Mouse (Mus musculus): ENCODE data around the gene Mecom.

DNA sequence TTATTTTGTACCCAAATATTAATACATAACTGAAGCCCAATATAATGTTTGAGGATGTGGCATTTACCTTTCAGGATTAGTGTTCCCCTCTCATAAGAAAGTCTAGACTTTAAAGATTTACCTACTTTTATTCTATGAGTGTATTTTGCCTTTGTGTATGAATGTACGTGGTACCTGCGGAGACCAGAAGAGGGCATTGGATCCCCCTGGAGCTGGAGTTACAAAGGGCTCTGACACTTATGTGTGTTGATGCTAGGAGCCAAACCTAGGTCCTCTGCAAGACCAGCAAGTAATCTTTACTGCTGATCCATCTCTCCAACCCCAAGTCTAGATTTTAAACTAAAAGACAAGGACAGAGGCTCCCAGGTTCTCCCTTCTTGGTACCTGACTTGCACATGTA lies 86.0 kb downstream of the Mecom start:
- TF ChIP-seq NELFE (IDR thresholded peaks at IDR 0.05; ENCODE audit: low read depth, low read length) (no peak), CTCF (conservative IDR thresholded peaks at IDR 0.05 in 1 of 2, IDR thresholded peaks at IDR 0.05 in 1 of 2; ENCODE audit: low read depth in 2 of 2, low read length in 2 of 2) (peak in 1 of 2 experiments; percentile 18; a peak in 1 of 4 replicates), RAD21 (IDR thresholded peaks at IDR 0.05; ENCODE audit: low read depth, low read length) (no peak; the same call in none of the 2 replicates), IRF4 (IDR thresholded peaks at IDR 0.05; ENCODE audit: low read depth, low read length) (no peak), SMC3 (IDR thresholded peaks at IDR 0.05; ENCODE audit: low read depth, low read length) (no peak), ZC3H11A (IDR thresholded peaks at IDR 0.05; ENCODE audit: low read depth, low read length) (no peak), TBP (conservative IDR thresholded peaks at IDR 0.05; ENCODE audit: low read depth, low read length) (no peak), POLR2A (IDR thresholded peaks at IDR 0.05; ENCODE audit: low read depth, low read length) (no peak), POLR2AphosphoS2 (IDR thresholded peaks at IDR 0.05; ENCODE audit: low read depth, low read length) (no peak)

All from CH12.LX (cell line).